Mouse (Mus musculus) CD4-positive naive resting alpha-beta T cell, adult 76 days (primary cell): ENCODE results near the gene Gm9913. TPM values are rescaled to one million over a fixed set of nuclear protein-coding genes. Genes with fewer than 3 reads are reported as not detected.

Source experiments
- total RNA-seq: library from RNA; stranded (reverse); gene quantifications from one replicate; pipeline ENCODE4 v1.2.4, GENCODE M21; 2023

Gene Gm9913
- not detected for total RNA-seq

DNA sequence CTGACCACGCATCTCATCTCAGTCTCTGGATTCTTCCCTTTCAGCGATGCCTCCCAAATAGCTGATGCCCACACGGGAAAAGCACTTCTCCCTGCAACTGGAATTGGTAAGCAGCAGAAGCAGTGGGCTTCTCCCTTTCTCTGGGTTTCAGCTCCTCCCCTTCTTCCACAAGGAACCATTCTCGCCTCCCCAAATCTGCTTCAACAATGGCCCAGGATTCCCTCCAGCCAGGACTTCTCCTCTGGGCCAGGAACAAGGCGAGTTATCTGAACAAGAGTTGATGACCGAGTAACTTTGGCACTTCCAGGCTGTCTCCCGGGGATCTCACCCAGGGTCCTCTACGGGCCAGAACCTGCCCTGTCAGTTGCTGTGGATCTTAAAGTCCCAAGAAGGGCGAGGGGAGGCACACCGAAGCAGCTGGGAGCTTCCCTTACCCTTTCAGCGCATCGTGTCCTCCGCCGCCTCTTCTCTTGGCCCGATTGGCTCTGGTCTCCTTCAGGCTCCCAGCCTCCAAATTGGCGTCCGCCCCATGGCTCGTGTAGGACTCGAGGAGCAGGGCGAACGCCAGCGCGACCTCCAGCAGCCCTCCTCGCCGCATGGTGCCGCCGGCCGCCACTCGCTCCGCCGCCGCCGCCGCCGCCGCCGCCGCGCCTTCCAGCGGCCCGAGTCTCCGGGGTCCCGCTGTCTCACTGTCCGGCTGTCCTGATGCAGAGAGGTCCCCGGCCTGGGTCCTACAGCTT is at the start of gene Gm9913:
Gm9913 (plus strand) TSS at position 84 of the 740 bp plus-strand sequence.

DNA sequence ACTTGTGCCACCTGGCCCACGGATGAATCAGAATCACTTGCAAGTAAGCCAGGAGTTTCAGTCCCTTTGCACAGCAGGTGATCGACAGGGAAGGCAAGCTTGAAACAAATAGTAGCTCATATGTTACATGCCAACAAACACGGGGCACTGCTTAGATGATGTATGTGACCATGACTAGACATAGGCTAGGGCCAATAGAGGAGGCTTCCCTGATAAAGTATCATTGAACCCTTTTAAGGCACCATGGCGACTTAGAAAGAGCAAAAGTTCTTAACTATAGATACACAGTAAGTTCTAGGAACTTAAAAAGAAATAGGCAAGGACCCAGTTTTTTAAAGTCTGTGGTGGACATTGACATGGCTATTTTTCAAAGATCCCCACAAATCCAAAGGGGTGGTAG is 3.0 kb downstream of the Gm9913 start, which contains the start of gene Fbn1:
Fbn1 (minus strand) TSS at position 101 of the 400 bp plus-strand sequence.

Other genes with a start within 250 kb of the Gm9913 start
- gene Fbn1, start 2.9 kb downstream of the Gm9913 start, total RNA-seq = not detected
- 19.9 TPM for gene Cep152, start 120.0 kb downstream of the Gm9913 start, total RNA-seq
- 33.4 TPM for gene Eid1, start 168.0 kb downstream of the Gm9913 start, total RNA-seq
- 0.21 TPM for gene Shc4, start 219.1 kb downstream of the Gm9913 start, total RNA-seq